In the genomic region with DNA sequence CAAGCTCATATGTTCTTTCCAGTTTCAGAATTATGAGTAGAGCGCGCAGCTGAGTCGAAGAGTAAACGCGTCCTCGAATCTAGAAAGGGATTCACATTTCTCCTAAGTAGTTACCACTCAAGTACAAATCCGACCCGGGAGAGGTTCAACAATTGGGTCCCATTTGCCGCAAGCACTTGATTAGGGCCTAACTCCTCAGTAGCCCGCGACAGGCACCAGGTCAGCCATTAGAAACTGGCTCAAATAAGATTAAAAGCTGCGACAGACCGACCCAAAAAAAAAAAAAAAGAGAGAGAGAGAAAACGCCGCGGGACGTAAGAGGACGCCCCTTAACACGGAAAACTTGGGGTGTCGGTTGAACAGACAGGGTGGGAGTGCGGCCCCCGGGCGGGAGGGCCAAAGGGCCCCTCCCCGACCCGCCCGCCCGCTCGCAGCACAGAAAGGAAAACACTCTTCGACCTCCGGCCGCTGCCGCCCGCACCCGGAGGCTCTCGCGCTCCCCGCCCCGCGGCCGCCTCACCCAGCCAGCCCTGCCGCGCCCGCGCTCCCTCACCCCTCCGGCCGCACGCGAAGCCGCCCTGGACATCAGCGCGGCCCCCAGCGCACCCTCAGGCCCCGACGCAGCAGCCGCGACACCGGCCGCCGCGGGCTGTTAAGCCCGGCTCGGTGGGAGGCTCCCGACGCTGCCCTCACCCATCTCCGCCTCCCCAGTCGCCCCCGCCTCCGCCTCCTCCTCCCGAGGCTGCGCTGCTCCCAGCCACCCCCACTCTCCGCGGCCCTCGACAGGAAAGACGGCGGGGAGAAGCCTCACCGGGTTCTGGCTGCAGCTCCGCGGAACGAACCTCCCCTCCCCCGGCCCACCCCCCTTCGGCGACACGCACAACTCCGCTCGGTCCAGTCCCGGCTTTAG, we compare ENCODE assay signal across 7 mouse cellular contexts. TPM values are rescaled to one million over a fixed set of nuclear protein-coding genes. Genes with fewer than 3 reads are reported as not detected.
DNase-seq lines count a peak whose midpoint lies in the region; ATAC-seq and TF ChIP-seq lines count a peak whose summit lies in the region.
"Not testable (repeated sequence)": the region's sequence is repeated elsewhere in the genome, so short reads cannot be mapped to it uniquely, and the experiment has no call there.

No protein-coding gene starts in this region.

- peak overlapping the region; percentile 75 for H3K4me3 ChIP-seq in embryonic facial prominence, embryonic 11.5 days (ENCODE audit: low read depth, low read length)
- peak overlapping the region; percentile 64 for H3K4me3 ChIP-seq in limb, embryonic 15.5 days
- H3K4me3 ChIP-seq in midbrain, embryonic 14.5 days (replicated peaks; ENCODE audit: low read depth, low read length): peak overlapping the region; percentile 63
- H3K4me3 ChIP-seq in spleen, adult 2 months (ENCODE audit: extremely low read depth, insufficient read depth, insufficient read length): peak overlapping the region; percentile 63

- H3K27ac ChIP-seq in embryonic facial prominence, embryonic 11.5 days (replicated peaks; ENCODE audit: low read depth, low read length): peak overlapping the region; percentile 73
- peak overlapping the region; percentile 92 for H3K27ac ChIP-seq in limb, embryonic 15.5 days
- peak overlapping the region; percentile 86 for H3K27ac ChIP-seq in midbrain, embryonic 14.5 days (replicated peaks; ENCODE audit: low read depth, low read length)
- peak overlapping the region; percentile 88 for H3K27ac ChIP-seq in spleen, adult 2 months (ENCODE audit: insufficient read depth, low read length)

- H3K36me3 ChIP-seq in embryonic facial prominence, embryonic 11.5 days (replicated peaks; ENCODE audit: control insufficient read depth, insufficient read depth, low read depth, low read length); limb, embryonic 15.5 days; midbrain, embryonic 14.5 days (ENCODE audit: control insufficient read depth, insufficient read depth, low read length); spleen, adult 2 months (ENCODE audit: control insufficient read depth, insufficient read depth, low read length): not testable (repeated sequence)

- ATAC-seq in embryonic facial prominence, embryonic 11.5 days (replicated peaks; ENCODE audit: insufficient number of reproducible peaks, low FRiP score, low TSS enrichment, low read depth); limb, embryonic 15.5 days (ENCODE audit: insufficient number of reproducible peaks, low FRiP score, low TSS enrichment, low read depth); midbrain, embryonic 14.5 days (ENCODE audit: low FRiP score, low TSS enrichment): not testable (repeated sequence)

- peak overlapping the region; percentile 55 for H3K4me2 ChIP-seq in embryonic facial prominence, embryonic 11.5 days (ENCODE audit: low read depth, low read length)
- H3K4me2 ChIP-seq in limb, embryonic 15.5 days: peak overlapping the region; percentile 44
- H3K4me2 ChIP-seq in midbrain, embryonic 14.5 days (ENCODE audit: low read length): peak overlapping the region; percentile 53

- H3K9ac ChIP-seq in embryonic facial prominence, embryonic 11.5 days (replicated peaks; ENCODE audit: low read length): peak overlapping the region; percentile 82
- H3K9ac ChIP-seq in limb, embryonic 15.5 days: peak overlapping the region; percentile 60
- H3K9ac ChIP-seq in midbrain, embryonic 14.5 days (replicated peaks; ENCODE audit: low read length): peak overlapping the region; percentile 72

- not testable (repeated sequence) for TF ChIP-seq POLR2A in spleen, adult 2 months (IDR thresholded peaks at IDR 0.05; ENCODE audit: low read depth, low read length)

- peak; percentile 59 for DNase-seq in adrenal gland, postnatal 10 days
- peak; percentile 39 for DNase-seq in embryonic facial prominence, embryonic 11.5 days (ENCODE audit: low spot score)
- peak; percentile 64 to 65 for DNase-seq in heart, adult 18-20 months
- DNase-seq in kidney, adult 11 months: peak; percentile 54
- peak; percentile 63 for DNase-seq in midbrain, embryonic 14.5 days
- DNase-seq in spleen, adult 2 months (ENCODE audit: low read depth in 1 of 2, low spot score in 2 of 2): peak in 1 of 2 experiments; percentile 40

- not testable (repeated sequence) for H3K9me3 ChIP-seq in embryonic facial prominence, embryonic 11.5 days (replicated peaks; ENCODE audit: control insufficient read depth, low read length); limb, embryonic 15.5 days; midbrain, embryonic 14.5 days (ENCODE audit: control insufficient read depth, low read length)

- not testable (repeated sequence) for TF ChIP-seq CTCF in spleen, adult 2 months (IDR thresholded peaks at IDR 0.05; ENCODE audit: extremely low read depth, insufficient read depth, insufficient read length, insufficient replicate concordance)

- not testable (repeated sequence) for H3K4me1 ChIP-seq in embryonic facial prominence, embryonic 11.5 days (ENCODE audit: control insufficient read depth, insufficient read depth, low read length); limb, embryonic 15.5 days; spleen, adult 2 months (ENCODE audit: control insufficient read depth, insufficient read depth, insufficient read length)
- H3K4me1 ChIP-seq in midbrain, embryonic 14.5 days (ENCODE audit: control insufficient read depth, insufficient read depth, low read length): peaks cover 20% of the 10 kb centered on the region

- not testable (repeated sequence) for H3K27me3 ChIP-seq in embryonic facial prominence, embryonic 11.5 days (ENCODE audit: control insufficient read depth, insufficient read depth, low read length); limb, embryonic 15.5 days; midbrain, embryonic 14.5 days (ENCODE audit: control insufficient read depth, insufficient read depth, low read length); spleen, adult 2 months (ENCODE audit: control insufficient read depth, insufficient read depth, low read length)

- 1% methylated on average over 35 of the region's 86 CpGs for WGBS in embryonic facial prominence, embryonic 11.5 days
- WGBS in limb, embryonic 15.5 days: under 1% methylated on average over 34 of the region's 86 CpGs
- WGBS in midbrain, embryonic 14.5 days: under 1% methylated on average over 34 of the region's 86 CpGs
- WGBS in spleen, adult 2 months: under 1% methylated on average over 31 of the region's 86 CpGs

RNA-seq across cellular contexts. Expression of a gene that starts 0.5 kb away (rescaled TPM):
- total RNA-seq in adrenal gland, postnatal 10 days (2021): 10 to 100 TPM; 29.3 to 32.9 TPM
- polyA plus RNA-seq in embryonic facial prominence, embryonic 11.5 days (2014; fragmentation: Nextera tagmentation; extraction: Ambion mirVana): 24.2 and 26.2 TPM in 2 replicates
- total RNA-seq in heart, adult 18-20 months (2021): 10 to 100 TPM; 19.0 to 21.6 TPM
- polyA plus RNA-seq in limb, embryonic 15.5 days (2015; fragmentation: Nextera tagmentation; extraction: Ambion mirVana): 25.9 and 26.4 TPM in 2 replicates
- polyA plus RNA-seq in midbrain, embryonic 14.5 days (2014; fragmentation: Nextera tagmentation; extraction: Ambion mirVana): 31.5 and 34.7 TPM in 2 replicates
- 3.5 and 4.3 TPM in 2 replicates for polyA plus RNA-seq in spleen, adult 2 months (2012; rRNA removed)

RNA-seq across cellular contexts. Expression of a gene that starts 32.9 kb away (rescaled TPM):
- 10 to 100 TPM; 22.6 to 32.8 TPM for total RNA-seq in adrenal gland, postnatal 10 days (2021)
- polyA plus RNA-seq in embryonic facial prominence, embryonic 11.5 days (2014; fragmentation: Nextera tagmentation; extraction: Ambion mirVana): 59.6 and 60.2 TPM in 2 replicates
- 10 to 100 TPM; 13.5 to 13.6 TPM for total RNA-seq in heart, adult 18-20 months (2021)
- polyA plus RNA-seq in limb, embryonic 15.5 days (2015; fragmentation: Nextera tagmentation; extraction: Ambion mirVana): 22.1 and 25.2 TPM in 2 replicates
- 60.7 and 65.5 TPM in 2 replicates for polyA plus RNA-seq in midbrain, embryonic 14.5 days (2014; fragmentation: Nextera tagmentation; extraction: Ambion mirVana)
- polyA plus RNA-seq in spleen, adult 2 months (2012; rRNA removed): 4.9 and 6.3 TPM in 2 replicates
